Mouse (Mus musculus): ENCODE results near the gene Gpc6.

Gene Gpc6

DNA sequence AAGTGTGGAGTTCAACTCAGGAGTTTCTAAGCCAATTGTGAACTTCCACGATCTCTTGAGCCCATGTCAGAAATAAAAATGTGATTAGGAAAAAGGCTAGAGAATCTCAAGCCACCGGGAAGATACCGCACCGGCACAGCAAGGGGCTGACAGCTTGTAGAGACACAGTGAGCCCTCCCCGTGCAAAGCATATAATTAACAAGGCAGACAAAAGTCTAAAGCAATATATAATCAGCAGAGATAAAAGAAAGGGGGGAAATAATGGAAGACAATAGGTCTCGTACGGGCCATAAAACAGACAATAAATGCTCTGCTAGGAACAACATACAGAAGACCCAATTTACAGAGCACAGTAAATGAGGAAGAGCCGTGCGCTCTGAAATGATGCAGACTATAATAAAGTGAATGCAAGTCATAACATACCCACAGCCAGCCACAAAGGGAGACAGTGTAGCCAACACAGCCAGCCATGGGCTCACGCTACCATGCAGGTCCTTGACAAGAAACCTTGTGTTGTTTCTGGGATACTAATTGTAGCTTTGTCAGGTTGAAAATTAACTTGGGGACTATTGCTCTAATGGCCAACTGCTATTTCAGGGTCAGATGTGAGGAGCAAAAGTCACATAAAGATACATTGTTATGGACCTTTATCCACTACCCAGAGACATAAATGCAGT, 1096.9 kb downstream of the Gpc6 start:
- DNase-seq (ENCODE audit: low spot score), result no peak

All from left cerebral cortex, adult 11 months (tissue).